Mouse (Mus musculus) limb, embryonic 15.5 days (tissue): ENCODE data around the gene Ceacam16. TPM values are rescaled to one million over a fixed set of nuclear protein-coding genes. Genes with fewer than 3 reads are reported as not detected.

Experiments used
- ATAC-seq: fragments of 200-750 bp; cut with Nextera tagmentation; 2 replicates; pipeline ENCODE4 v1.8.0; 2017; ENCODE audit warnings: low read depth, moderate TSS enrichment; ENCODE audit not compliant: insufficient number of reproducible peaks, low FRiP score, low TSS enrichment
- H3K27ac ChIP-seq: fragments of 300-500 bp; sonication (generic); 2 replicates; pipeline ENCODE4 v1.5.1; 2015; ENCODE audit warnings: moderate library complexity, mild to moderate bottlenecking, inconsistent platforms
- H3K27me3 ChIP-seq: fragments of 300-500 bp; sonication (generic); 2 replicates; pipeline ENCODE4 v1.6.1; 2015; ENCODE audit warnings: inconsistent platforms
- H3K36me3 ChIP-seq: fragments of 300-500 bp; sonication (generic); 2 replicates; pipeline ENCODE4 v1.6.1; 2015; ENCODE audit warnings: inconsistent platforms
- H3K4me1 ChIP-seq: fragments of 300-500 bp; sonication (generic); 2 replicates; pipeline ENCODE4 v1.6.1; 2015; ENCODE audit warnings: inconsistent platforms
- H3K4me2 ChIP-seq: fragments of 300-500 bp; sonication (generic); 2 replicates; pipeline ENCODE4 v1.6.1; 2015; ENCODE audit warnings: mild to moderate bottlenecking, inconsistent platforms
- H3K4me3 ChIP-seq: fragments of 300-500 bp; sonication (generic); 2 replicates; pipeline ENCODE4 v1.5.1; 2015; ENCODE audit warnings: mild to moderate bottlenecking, inconsistent platforms
- H3K9ac ChIP-seq: fragments of 300-500 bp; sonication (generic); 2 replicates; pipeline ENCODE4 v1.6.1; 2015; ENCODE audit warnings: inconsistent platforms
- H3K9me3 ChIP-seq: fragments of 300-500 bp; sonication (generic); 2 replicates; pipeline ENCODE4 v1.6.1; 2016; ENCODE audit warnings: inconsistent platforms
- WGBS: fragments of 180-500 bp; shearing (Covaris S2); methylation state at CpG from one replicate; pipeline ENCODE4 v1.1.7; 2015; 5-methylcytosine and 5-hydroxymethylcytosine counted together
- polyA plus RNA-seq: library from polyadenylated mRNA; unstranded; fragments of >200 nt; fragmentation: Nextera tagmentation; extraction: Ambion mirVana; gene quantifications from 2 replicates; pipeline ENCODE4 v1.2.1, GENCODE M21; 2015

Ceacam16 gene
- polyA plus RNA-seq, 1 experiment from 2014 or later, result not detected

- Histone ChIP-seq H3K27ac (no peak overlapping the region), H3K36me3 (no peaks in the 10 kb centered on the region), H3K4me3 (peak overlapping the region; percentile 13; the same call in 1 of the 2 replicates), H3K9me3 (no peaks in the 10 kb centered on the region), H3K4me2 (peak overlapping the region; percentile 32), H3K4me1 (peaks cover 17% of the 10 kb centered on the region), H3K27me3 (peaks cover 55% of the 10 kb centered on the region), H3K9ac (no peak overlapping the region)
- ATAC-seq, result no peak
- 5% methylated on average over 27 of the region's 27 CpGs for WGBS
These were observed 51.7 kb downstream of the Ceacam16 start for GRCm38 (mm10) chr7:19809369-19809768.

DNA sequence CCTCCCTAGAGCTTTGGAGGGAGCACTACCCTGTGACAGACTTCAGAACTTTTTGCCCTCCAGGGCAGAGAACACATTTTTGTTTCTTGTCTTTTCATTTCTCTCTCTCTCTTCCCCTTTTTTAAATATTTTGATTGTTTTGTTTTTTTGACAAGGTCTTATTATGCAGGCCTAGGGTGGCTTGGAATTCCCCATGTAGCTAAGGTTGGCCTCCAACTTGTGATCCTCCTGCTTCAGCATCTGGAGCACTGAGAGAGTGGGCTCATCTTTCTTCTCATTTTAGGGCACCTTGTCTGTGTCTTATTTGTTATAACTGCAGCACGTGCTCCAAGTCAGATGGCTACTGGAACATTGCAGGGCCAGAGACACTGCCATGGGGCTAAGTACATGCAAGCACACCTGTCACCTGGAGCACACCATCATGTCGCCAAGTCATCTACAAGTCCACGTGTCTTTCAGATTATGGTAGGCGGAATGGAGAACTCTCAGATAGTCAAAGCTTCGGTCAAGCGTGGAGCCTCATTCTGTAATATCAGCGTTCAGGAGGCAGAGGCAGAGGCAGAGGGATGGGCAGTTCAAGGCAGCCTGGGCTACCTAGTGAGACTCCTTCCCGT, 54.6 kb downstream of the Ceacam16 start:
- 80% methylated on average over 8 of the region's 8 CpGs for WGBS
- no peaks in the 10 kb centered on the region for H3K36me3 ChIP-seq
- ATAC-seq, result no peak
- no peak overlapping the region for H3K9ac ChIP-seq
- H3K9me3 ChIP-seq, result no peaks in the 10 kb centered on the region
- H3K4me1 ChIP-seq, result peaks cover 17% of the 10 kb centered on the region
- no peak overlapping the region for H3K27ac ChIP-seq
- no peak overlapping the region for H3K4me2 ChIP-seq
- peaks cover 34% of the 10 kb centered on the region for H3K27me3 ChIP-seq
- H3K4me3 ChIP-seq, result no peak overlapping the region

DNA sequence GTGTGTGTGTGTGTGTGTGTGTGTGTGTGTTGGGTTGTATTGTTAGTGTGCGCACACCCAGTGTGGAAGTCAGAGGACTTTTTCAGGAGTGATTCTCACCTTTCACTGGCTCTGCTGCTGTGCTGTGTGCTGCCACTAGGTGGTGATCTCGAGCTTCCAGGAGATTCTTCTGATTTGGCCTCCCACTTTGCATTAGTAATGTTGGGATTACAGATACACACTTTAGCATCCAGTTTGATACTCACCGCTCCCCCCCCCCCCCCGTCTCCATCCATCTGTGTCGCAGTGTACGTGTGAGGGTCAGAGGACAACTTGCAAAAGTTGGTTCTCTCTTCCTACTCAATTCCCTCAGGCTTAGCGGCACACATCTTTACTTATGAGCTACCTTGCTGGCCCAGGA, 58.1 kb downstream of the Ceacam16 start:
- no peak overlapping the region for H3K27ac ChIP-seq
- H3K9ac ChIP-seq, result no peak overlapping the region
- no peak overlapping the region for H3K4me3 ChIP-seq
- no peaks in the 10 kb centered on the region for H3K9me3 ChIP-seq
- H3K4me1 ChIP-seq, result no peaks in the 10 kb centered on the region
- 20% methylated on average over 7 of the region's 7 CpGs for WGBS
- no peak overlapping the region for H3K4me2 ChIP-seq
- 0 out of 2 replicates have a peak, but pooled peaks cover under 1% of the 10 kb centered on the region for H3K27me3 ChIP-seq
- no peaks in the 10 kb centered on the region for H3K36me3 ChIP-seq
- no peak for ATAC-seq

Other genes with a start within 250 kb of the Ceacam16 start
- 11.8 and 14.1 TPM in 2 replicates for gene Relb, start 231.9 kb downstream of the Ceacam16 start, polyA plus RNA-seq
- gene Clptm1, start 196.3 kb downstream of the Ceacam16 start, polyA plus RNA-seq, result 73.4 and 73.8 TPM in 2 replicates
- gene Apoc2, start 183.4 kb downstream of the Ceacam16 start, polyA plus RNA-seq, result 1.8 and 2.7 TPM in 2 replicates
- not detected in 2 replicates for gene Gm44805, start 179.9 kb downstream of the Ceacam16 start, polyA plus RNA-seq
- gene Apoc4, start 179.8 kb downstream of the Ceacam16 start, polyA plus RNA-seq, result 0.41 TPM in 1 of 2 replicates, not detected in the other
- 46.2 and 57.9 TPM in 2 replicates for gene Apoc1, start 168.6 kb downstream of the Ceacam16 start, polyA plus RNA-seq
- 409 and 468 TPM in 2 replicates for gene Apoe, start 162.1 kb downstream of the Ceacam16 start, polyA plus RNA-seq
- 129 and 139 TPM in 2 replicates for gene Tomm40, start 145.9 kb downstream of the Ceacam16 start, polyA plus RNA-seq
- 84.5 and 85.1 TPM in 2 replicates for gene Nectin2, start 110.8 kb downstream of the Ceacam16 start, polyA plus RNA-seq
- gene Bcam, start 90.3 kb downstream of the Ceacam16 start, polyA plus RNA-seq, result 120 and 150 TPM in 2 replicates
- gene Cblc, start 64.5 kb downstream of the Ceacam16 start, polyA plus RNA-seq, result 14.6 and 15.2 TPM in 2 replicates
- 3.9 and 4.4 TPM in 2 replicates for gene Bcl3, start 38.5 kb downstream of the Ceacam16 start, polyA plus RNA-seq
- gene Gm19345, start 9.3 kb downstream of the Ceacam16 start, polyA plus RNA-seq, result not detected in 2 replicates
- gene Ceacam19, start 26.7 kb upstream of the Ceacam16 start, polyA plus RNA-seq, result 11.1 and 11.2 TPM in 2 replicates
- gene Pvr, start 59.9 kb upstream of the Ceacam16 start, polyA plus RNA-seq, result 13.4 and 13.7 TPM in 2 replicates
- 0.15 TPM in 1 of 2 replicates, not detected in the other for gene Igsf23, start 89.5 kb upstream of the Ceacam16 start, polyA plus RNA-seq
- gene Ceacam20, start 104.1 kb upstream of the Ceacam16 start, polyA plus RNA-seq, result not detected in 2 replicates
- gene Nlrp9b, start 130.2 kb upstream of the Ceacam16 start, polyA plus RNA-seq, result not detected in 2 replicates
- gene Vmn1r91, start 238.4 kb upstream of the Ceacam16 start, polyA plus RNA-seq, result not detected in 2 replicates